Mouse (Mus musculus): Measurements from ENCODE around the gene Trpv1. TPM values are rescaled to one million over a fixed set of nuclear protein-coding genes. Genes with fewer than 3 reads are reported as not detected.

The Trpv1 gene
- total and polyA plus RNA-seq, 3 experiments = not detected

DNA sequence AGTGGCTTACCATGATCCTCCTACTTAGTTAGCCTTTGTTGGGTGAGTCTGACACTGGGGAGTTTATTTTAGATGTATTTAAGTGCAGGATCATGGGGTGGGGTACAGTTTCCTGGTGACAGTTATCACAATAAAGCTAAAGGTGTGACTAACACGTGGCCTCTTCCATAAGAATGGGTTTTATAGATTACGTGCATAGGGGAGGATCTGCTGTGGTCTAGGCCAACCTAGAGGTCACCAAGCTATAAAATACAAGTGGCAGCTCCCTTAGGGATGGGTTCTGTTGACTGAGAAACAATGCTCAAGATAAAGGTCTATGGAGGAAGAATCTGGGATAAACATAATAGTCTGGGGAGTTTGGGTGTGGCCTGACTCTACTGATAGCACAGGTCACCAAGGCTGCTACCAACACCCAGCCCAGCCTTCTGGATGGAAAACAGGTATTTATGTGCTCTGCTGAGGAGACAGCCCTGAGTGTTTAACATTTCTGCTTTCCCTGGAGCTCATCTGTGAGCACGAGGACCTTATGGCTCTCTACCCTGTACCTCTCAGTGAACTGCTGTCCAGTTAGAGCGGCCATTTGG lies 23.4 kb downstream of the Trpv1 start:
- no peak for TF ChIP-seq POLR2AphosphoS2 (IDR thresholded peaks at IDR 0.05; ENCODE audit: low read length)
- no peak for TF ChIP-seq UBTF (IDR thresholded peaks at IDR 0.05; ENCODE audit: borderline replicate concordance, insufficient read depth, low read depth, low read length)
- no peak for TF ChIP-seq KAT2A (conservative IDR thresholded peaks at IDR 0.05; ENCODE audit: low read depth, low read length)
- no peak for TF ChIP-seq MEF2A (IDR thresholded peaks at IDR 0.05; ENCODE audit: extremely low read depth, insufficient replicate concordance, low read depth, low read length, poor library complexity, severe bottlenecking)
- no peak for TF ChIP-seq E2F4 (IDR thresholded peaks at IDR 0.05; ENCODE audit: borderline replicate concordance, low read depth, low read length)
- TF ChIP-seq RCOR1 (IDR thresholded peaks at IDR 0.05; ENCODE audit: low read depth, low read length) = no peak
- no peaks in the 10 kb centered on the region for H3K9me3 ChIP-seq (replicated peaks; ENCODE audit: insufficient read depth, low read length)

DNA sequence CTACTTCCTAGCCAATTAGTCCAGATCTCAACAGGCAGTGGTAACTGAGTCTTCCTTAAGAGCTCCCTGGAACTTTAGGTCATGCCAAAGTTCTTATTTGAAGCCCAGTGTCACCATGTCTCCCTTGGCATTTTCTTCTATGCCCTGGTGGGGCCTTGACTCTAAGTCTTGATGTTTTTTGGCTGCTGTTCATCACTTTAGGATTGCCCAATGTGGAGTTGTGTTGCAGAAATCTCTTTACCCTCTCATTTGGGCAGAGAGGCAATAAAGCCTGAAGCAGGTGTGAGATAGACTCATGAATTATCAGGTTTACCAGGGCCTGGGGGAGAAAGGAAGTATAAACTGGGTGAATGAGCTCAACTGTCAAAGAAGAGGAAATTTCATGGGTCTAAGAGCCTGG lies 24.6 kb downstream of the Trpv1 start:
- H3K4me1 ChIP-seq (ENCODE audit: control insufficient read depth in 1 of 2, insufficient read depth in 2 of 2, low read length in 2 of 2) = no peaks in the 10 kb centered on the region
- H3K36me3 ChIP-seq (ENCODE audit: control insufficient read depth in 1 of 2, insufficient read depth in 2 of 2, low read length in 2 of 2) = no peaks in the 10 kb centered on the region
- no peak overlapping the region for H3K4me3 ChIP-seq (ENCODE audit: control insufficient read depth in 1 of 2, insufficient read depth in 1 of 2, low read depth in 2 of 2, low read length in 2 of 2)
- peaks cover 0 to 8% of the 10 kb centered on the region in 2 experiments; a peak in 1 of 4 replicates for H3K27me3 ChIP-seq (ENCODE audit: control insufficient read depth in 1 of 2, insufficient read depth in 2 of 2, low read length in 2 of 2)
- no peaks in the 10 kb centered on the region for H3K9me3 ChIP-seq (replicated peaks; ENCODE audit: insufficient read depth, low read length)
- TF ChIP-seq MAZ (IDR thresholded peaks at IDR 0.05; ENCODE audit: low read depth, low read length) (no peak), ETS1 (IDR thresholded peaks at IDR 0.05; ENCODE audit: low read depth, low read length) (no peak), MYB (IDR thresholded peaks at IDR 0.05; ENCODE audit: low read depth, low read length) (no peak), POLR2AphosphoS5 (IDR thresholded peaks at IDR 0.05; ENCODE audit: borderline replicate concordance, low read depth, low read length) (no peak)
- no peak overlapping the region for H3K9ac ChIP-seq (ENCODE audit: control insufficient read depth, low read depth, low read length, poor library complexity, severe bottlenecking)
- H3K79me2 ChIP-seq (ENCODE audit: control insufficient read depth, insufficient read depth, low read length, poor library complexity) = no peaks in the 10 kb centered on the region
- DNase-seq (ENCODE audit: low read depth, low spot score) = no peak
- no peak overlapping the region for H3K27ac ChIP-seq (ENCODE audit: control insufficient read depth, low read depth, low read length)

More for the DNA sequence above, 23.4 kb downstream of the Trpv1 start:
- H3K4me3 ChIP-seq (ENCODE audit: control insufficient read depth in 1 of 2, insufficient read depth in 1 of 2, low read depth in 2 of 2, low read length in 2 of 2) = no peak overlapping the region
- H3K9ac ChIP-seq (ENCODE audit: control insufficient read depth, low read depth, low read length, poor library complexity, severe bottlenecking) = no peak overlapping the region
- H3K4me1 ChIP-seq (ENCODE audit: control insufficient read depth in 1 of 2, insufficient read depth in 2 of 2, low read length in 2 of 2) = no peaks in the 10 kb centered on the region
- no peaks in the 10 kb centered on the region for H3K36me3 ChIP-seq (ENCODE audit: control insufficient read depth in 1 of 2, insufficient read depth in 2 of 2, low read length in 2 of 2)
- H3K79me2 ChIP-seq (ENCODE audit: control insufficient read depth, insufficient read depth, low read length, poor library complexity) = no peaks in the 10 kb centered on the region
- no peak for DNase-seq (ENCODE audit: low read depth, low spot score)
- no peak overlapping the region for H3K27ac ChIP-seq (ENCODE audit: control insufficient read depth, low read depth, low read length)
- H3K27me3 ChIP-seq (ENCODE audit: control insufficient read depth in 1 of 2, insufficient read depth in 2 of 2, low read length in 2 of 2) = peaks cover 0 to 9% of the 10 kb centered on the region in 2 experiments; a peak in 2 of 4 replicates

- Histone ChIP-seq H3K27ac (ENCODE audit: control insufficient read depth, low read depth, low read length) (no peak overlapping the region), H3K27me3 (ENCODE audit: control insufficient read depth in 1 of 2, insufficient read depth in 2 of 2, low read length in 2 of 2) (peaks cover 0 to 5% of the 10 kb centered on the region in 2 experiments; a peak in 1 of 4 replicates), H3K4me3 (ENCODE audit: control insufficient read depth in 1 of 2, insufficient read depth in 1 of 2, low read depth in 2 of 2, low read length in 2 of 2) (no peak overlapping the region), H3K9me3 (replicated peaks; ENCODE audit: insufficient read depth, low read length) (no peaks in the 10 kb centered on the region), H3K36me3 (ENCODE audit: control insufficient read depth in 1 of 2, insufficient read depth in 2 of 2, low read length in 2 of 2) (no peaks in the 10 kb centered on the region), H3K9ac (ENCODE audit: control insufficient read depth, low read depth, low read length, poor library complexity, severe bottlenecking) (no peak overlapping the region), H3K4me1 (ENCODE audit: control insufficient read depth in 1 of 2, insufficient read depth in 2 of 2, low read length in 2 of 2) (no peaks in the 10 kb centered on the region), H3K79me2 (ENCODE audit: control insufficient read depth, insufficient read depth, low read length, poor library complexity) (no peaks in the 10 kb centered on the region)
- no peak for DNase-seq (ENCODE audit: low read depth, low spot score)
- TF ChIP-seq HCFC1 (IDR thresholded peaks at IDR 0.05; ENCODE audit: low read depth, low read length) = no peak
- TF ChIP-seq KAT2A (conservative IDR thresholded peaks at IDR 0.05; ENCODE audit: low read depth, low read length) = no peak
- TF ChIP-seq UBTF (IDR thresholded peaks at IDR 0.05; ENCODE audit: borderline replicate concordance, insufficient read depth, low read depth, low read length) = no peak
- no peak for TF ChIP-seq RAD21 (IDR thresholded peaks at IDR 0.05; ENCODE audit: low read depth, low read length)
- TF ChIP-seq TCF12 (IDR thresholded peaks at IDR 0.05; ENCODE audit: low read depth, low read length) = no peak
- no peak for TF ChIP-seq GABPA (IDR thresholded peaks at IDR 0.05; ENCODE audit: low read depth, low read length)
- no peak for TF ChIP-seq POLR2AphosphoS2 (IDR thresholded peaks at IDR 0.05; ENCODE audit: low read length)
- TF ChIP-seq NRF1 (IDR thresholded peaks at IDR 0.05; ENCODE audit: insufficient read depth, low read depth, low read length, poor library complexity, severe bottlenecking) = no peak
- TF ChIP-seq MXI1 (IDR thresholded peaks at IDR 0.05; ENCODE audit: low read depth, low read length) = no peak
- TF ChIP-seq MYB (IDR thresholded peaks at IDR 0.05; ENCODE audit: low read depth, low read length) = no peak
- no peak for TF ChIP-seq USF1 (IDR thresholded peaks at IDR 0.05; ENCODE audit: low read depth, low read length)
- no peak for TF ChIP-seq POLR2A (IDR thresholded peaks at IDR 0.05; ENCODE audit: control insufficient read depth in 1 of 2, insufficient read depth in 1 of 2, low read depth in 1 of 2, low read length in 2 of 2, poor library complexity in 1 of 2)
Observed at GRCm38 (mm10) chr11:73260457-73260856, 26.4 kb downstream of the Trpv1 start.

All from MEL (cell line).